Mouse (Mus musculus): ENCODE results near the gene Ostf1.

Gene Ostf1

GRCm38 (mm10) chr19:18644084-18644483 lies 12.5 kb upstream of the Ostf1 start:
- DNase-seq (ENCODE audit: low spot score) = peak; percentile 53

GRCm38 (mm10) chr19:18643411-18643810 lies 11.8 kb upstream of the Ostf1 start:
- no peak for DNase-seq (ENCODE audit: low spot score)

GRCm38 (mm10) chr19:18641001-18641400 lies 9.4 kb upstream of the Ostf1 start:
- no peak for DNase-seq (ENCODE audit: low spot score)

- no peak for DNase-seq (ENCODE audit: low spot score)
These were observed 7.9 kb upstream of the Ostf1 start for GRCm38 (mm10) chr19:18639552-18639951.

- DNase-seq (ENCODE audit: low spot score) = no peak
These were observed 7.3 kb upstream of the Ostf1 start for GRCm38 (mm10) chr19:18638949-18639348.

- no peak for DNase-seq (ENCODE audit: low spot score)
These were observed 6.3 kb upstream of the Ostf1 start for GRCm38 (mm10) chr19:18637954-18638353.

GRCm38 (mm10) chr19:18632231-18633185 lies 885 bp upstream of the Ostf1 start:
- DNase-seq (ENCODE audit: low spot score) = no peak

GRCm38 (mm10) chr19:18631161-18631643 lies 421 bp downstream of the Ostf1 start:
- DNase-seq (ENCODE audit: low spot score) = peak; percentile 35

- DNase-seq (ENCODE audit: low spot score) = no peak
These were observed 1.2 kb downstream of the Ostf1 start for GRCm38 (mm10) chr19:18630221-18631119.

- DNase-seq (ENCODE audit: low spot score) = no peak
These were observed 2.0 kb downstream of the Ostf1 start for GRCm38 (mm10) chr19:18629589-18629988.

GRCm38 (mm10) chr19:18623894-18624293 lies 7.7 kb downstream of the Ostf1 start:
- DNase-seq (ENCODE audit: low spot score) = no peak

- DNase-seq (ENCODE audit: low spot score) = no peak
These were observed 11.9 kb downstream of the Ostf1 start for GRCm38 (mm10) chr19:18619691-18620090.

GRCm38 (mm10) chr19:18619060-18619459 lies 12.6 kb downstream of the Ostf1 start:
- no peak for DNase-seq (ENCODE audit: low spot score)

- no peak for DNase-seq (ENCODE audit: low spot score)
These were observed 14.1 kb downstream of the Ostf1 start for GRCm38 (mm10) chr19:18617504-18617903.

- no peak for DNase-seq (ENCODE audit: low spot score)
These were observed 15.9 kb downstream of the Ostf1 start for GRCm38 (mm10) chr19:18615680-18616240.

GRCm38 (mm10) chr19:18614337-18614736 lies 17.3 kb downstream of the Ostf1 start:
- DNase-seq (ENCODE audit: low spot score) = no peak

GRCm38 (mm10) chr19:18608975-18609374 lies 22.6 kb downstream of the Ostf1 start:
- DNase-seq (ENCODE audit: low spot score) = no peak

- no peak for DNase-seq (ENCODE audit: low spot score)
These were observed 23.7 kb downstream of the Ostf1 start for GRCm38 (mm10) chr19:18607907-18608306.

GRCm38 (mm10) chr19:18603011-18603410 lies 28.6 kb downstream of the Ostf1 start:
- DNase-seq (ENCODE audit: low spot score) = no peak

- DNase-seq (ENCODE audit: low spot score) = no peak
These were observed 31.0 kb downstream of the Ostf1 start for GRCm38 (mm10) chr19:18600611-18601010.

- no peak for DNase-seq (ENCODE audit: low spot score)
These were observed 32.0 kb downstream of the Ostf1 start for GRCm38 (mm10) chr19:18599650-18600049.

- DNase-seq (ENCODE audit: low spot score) = no peak
These were observed 32.6 kb downstream of the Ostf1 start for GRCm38 (mm10) chr19:18599051-18599450.
